Mouse (Mus musculus): ENCODE data around the gene Sytl1. TPM values are rescaled to one million over a fixed set of nuclear protein-coding genes. Genes with fewer than 3 reads are reported as not detected.

The Sytl1 gene
- total RNA-seq, 1 experiment = 2.0 TPM

DNA sequence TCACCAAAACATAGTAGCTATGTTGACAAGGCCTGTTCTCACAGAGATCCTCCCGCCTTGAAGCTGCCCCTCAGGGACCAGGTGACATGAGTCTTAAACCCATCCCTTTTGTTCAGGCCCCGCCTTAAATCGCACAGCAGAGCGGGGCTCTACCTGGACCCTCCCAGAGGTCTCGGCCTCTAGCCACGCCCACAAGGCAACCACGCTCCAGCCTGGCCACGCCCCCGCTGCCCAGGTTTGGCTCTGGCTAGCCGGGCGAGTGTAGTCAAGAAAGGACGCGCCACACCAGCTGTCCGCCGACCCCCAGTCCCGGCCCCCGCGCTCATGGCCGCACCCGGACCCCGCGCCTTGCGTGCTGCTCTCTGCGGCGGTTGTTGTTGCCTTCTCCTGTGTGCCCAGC lies 42.3 kb downstream of the Sytl1 start:
- Histone ChIP-seq H3K9ac (ENCODE audit: insufficient read depth, low read depth, low read length, poor library complexity, severe bottlenecking) (peak overlapping the region; percentile 50), H3K27ac (ENCODE audit: insufficient read depth, low read depth, low read length, poor library complexity, severe bottlenecking) (no peak overlapping the region), H3K4me3 (ENCODE audit: insufficient read depth in 1 of 2, low read depth in 1 of 2, low read length in 2 of 2, poor library complexity in 1 of 2, severe bottlenecking in 1 of 2) (peak overlapping the region; percentile 64 to 70), H3K9me3 (ENCODE audit: control insufficient read depth, insufficient read depth, low read depth, low read length) (no peaks in the 10 kb centered on the region), H3K36me3 (ENCODE audit: control insufficient read depth, insufficient read depth, low read length, poor library complexity, severe bottlenecking) (no peaks in the 10 kb centered on the region), H3K4me1 (ENCODE audit: control insufficient read depth in 2 of 2, insufficient read depth in 2 of 2, low read length in 2 of 2, poor library complexity in 1 of 2) (peaks cover 3 to 21% of the 10 kb centered on the region in 2 experiments; a peak in 3 of 4 replicates)
- TF ChIP-seq CHD2 (IDR thresholded peaks at IDR 0.05; ENCODE audit: low read depth, low read length) = no peak
- no peak for TF ChIP-seq HCFC1 (IDR thresholded peaks at IDR 0.05; ENCODE audit: borderline replicate concordance, insufficient read depth, low read length)
- TF ChIP-seq ZC3H11A (IDR thresholded peaks at IDR 0.05; ENCODE audit: borderline replicate concordance, low read depth, low read length) = no peak
- no peak for TF ChIP-seq ZNF384 (IDR thresholded peaks at IDR 0.05; ENCODE audit: low read depth, low read length)
- TF ChIP-seq MAFK (IDR thresholded peaks at IDR 0.05; ENCODE audit: insufficient read depth, low read depth, low read length) = no peak
- in situ Hi-C loops (cut with MboI; ENCODE audit: low sequenced_read_pairs in 2 of 2, unreplicated experiment in 2 of 2) = no loop called here
- DNase-seq (ENCODE audit: low read depth, low spot score) = peak; percentile 79

DNA sequence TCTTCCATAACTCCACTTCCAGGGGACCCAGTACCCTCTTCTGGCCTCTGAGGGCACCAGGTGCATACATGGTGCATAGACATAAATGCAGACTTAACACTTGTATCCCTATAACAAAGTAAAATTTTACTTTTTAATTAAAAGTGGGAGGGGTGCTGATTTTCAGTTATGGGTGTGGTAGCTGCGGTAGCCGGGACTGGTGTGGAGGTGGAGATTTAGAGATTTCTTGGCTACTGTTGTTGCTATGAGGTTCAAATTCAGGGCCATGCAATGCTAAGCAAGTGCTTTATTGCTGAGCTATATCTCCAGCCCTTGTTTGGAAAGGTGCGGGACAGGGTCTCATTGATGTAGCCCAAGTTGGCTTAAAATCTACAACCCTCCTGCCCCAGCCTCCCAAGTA lies 44.2 kb downstream of the Sytl1 start:
- Histone ChIP-seq H3K4me1 (ENCODE audit: control insufficient read depth in 2 of 2, insufficient read depth in 2 of 2, low read length in 2 of 2, poor library complexity in 1 of 2) (peaks cover 0 to 16% of the 10 kb centered on the region in 2 experiments; a peak in 1 of 4 replicates), H3K4me3 (ENCODE audit: insufficient read depth in 1 of 2, low read depth in 1 of 2, low read length in 2 of 2, poor library complexity in 1 of 2, severe bottlenecking in 1 of 2) (no peak overlapping the region), H3K9me3 (ENCODE audit: control insufficient read depth, insufficient read depth, low read depth, low read length) (no peaks in the 10 kb centered on the region), H3K36me3 (ENCODE audit: control insufficient read depth, insufficient read depth, low read length, poor library complexity, severe bottlenecking) (no peaks in the 10 kb centered on the region), H3K9ac (ENCODE audit: insufficient read depth, low read depth, low read length, poor library complexity, severe bottlenecking) (no peak overlapping the region), H3K27ac (ENCODE audit: insufficient read depth, low read depth, low read length, poor library complexity, severe bottlenecking) (no peak overlapping the region)
- in situ Hi-C loops (cut with MboI; ENCODE audit: low sequenced_read_pairs in 2 of 2, unreplicated experiment in 2 of 2) = loop anchor here in 1 of 2 experiments (5.0 kb wide), 1 partner anchor 84 kb away; no protein-coding TSS in a partner anchor
- DNase-seq (ENCODE audit: low read depth, low spot score) = no peak
- no peak for TF ChIP-seq ZC3H11A (IDR thresholded peaks at IDR 0.05; ENCODE audit: borderline replicate concordance, low read depth, low read length)
- no peak for TF ChIP-seq CHD2 (IDR thresholded peaks at IDR 0.05; ENCODE audit: low read depth, low read length)
- TF ChIP-seq MAFK (IDR thresholded peaks at IDR 0.05; ENCODE audit: insufficient read depth, low read depth, low read length) = no peak
- no peak for TF ChIP-seq HCFC1 (IDR thresholded peaks at IDR 0.05; ENCODE audit: borderline replicate concordance, insufficient read depth, low read length)
- TF ChIP-seq ZNF384 (IDR thresholded peaks at IDR 0.05; ENCODE audit: low read depth, low read length) = no peak

DNA sequence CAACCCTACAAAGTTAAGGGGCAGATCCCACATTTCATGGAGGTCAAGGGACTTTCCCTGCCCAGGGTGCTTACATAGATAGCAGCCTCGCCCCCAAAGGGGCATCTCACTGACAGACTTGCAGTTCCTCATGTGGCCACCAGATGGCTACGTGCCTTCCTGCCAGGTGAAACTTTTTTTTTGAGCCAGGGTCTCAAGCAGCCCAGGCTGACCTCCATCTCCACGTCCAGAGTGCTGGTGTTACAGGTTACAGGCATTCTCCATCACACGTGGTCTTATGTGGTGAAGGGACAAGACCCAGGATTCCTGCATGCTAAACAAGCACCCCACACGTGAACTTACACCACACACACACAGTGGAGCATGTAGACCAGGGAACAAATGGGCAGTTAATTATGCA lies 45.3 kb downstream of the Sytl1 start:
- Histone ChIP-seq H3K9ac (ENCODE audit: insufficient read depth, low read depth, low read length, poor library complexity, severe bottlenecking) (no peak overlapping the region), H3K4me1 (ENCODE audit: control insufficient read depth in 2 of 2, insufficient read depth in 2 of 2, low read length in 2 of 2, poor library complexity in 1 of 2) (peaks cover 0 to 15% of the 10 kb centered on the region in 2 experiments; a peak in 1 of 4 replicates), H3K4me3 (ENCODE audit: insufficient read depth in 1 of 2, low read depth in 1 of 2, low read length in 2 of 2, poor library complexity in 1 of 2, severe bottlenecking in 1 of 2) (no peak overlapping the region), H3K9me3 (ENCODE audit: control insufficient read depth, insufficient read depth, low read depth, low read length) (no peaks in the 10 kb centered on the region), H3K27ac (ENCODE audit: insufficient read depth, low read depth, low read length, poor library complexity, severe bottlenecking) (no peak overlapping the region), H3K36me3 (ENCODE audit: control insufficient read depth, insufficient read depth, low read length, poor library complexity, severe bottlenecking) (no peaks in the 10 kb centered on the region)
- in situ Hi-C loops (cut with MboI; ENCODE audit: low sequenced_read_pairs in 2 of 2, unreplicated experiment in 2 of 2) = loop anchor here in 1 of 2 experiments (5.0 kb wide), 1 partner anchor 85 kb away; no protein-coding TSS in a partner anchor
- TF ChIP-seq HCFC1 (IDR thresholded peaks at IDR 0.05; ENCODE audit: borderline replicate concordance, insufficient read depth, low read length) (no peak), ZNF384 (IDR thresholded peaks at IDR 0.05; ENCODE audit: low read depth, low read length) (peak; percentile 91)
- peak; percentile 65 for DNase-seq (ENCODE audit: low read depth, low spot score)

DNA sequence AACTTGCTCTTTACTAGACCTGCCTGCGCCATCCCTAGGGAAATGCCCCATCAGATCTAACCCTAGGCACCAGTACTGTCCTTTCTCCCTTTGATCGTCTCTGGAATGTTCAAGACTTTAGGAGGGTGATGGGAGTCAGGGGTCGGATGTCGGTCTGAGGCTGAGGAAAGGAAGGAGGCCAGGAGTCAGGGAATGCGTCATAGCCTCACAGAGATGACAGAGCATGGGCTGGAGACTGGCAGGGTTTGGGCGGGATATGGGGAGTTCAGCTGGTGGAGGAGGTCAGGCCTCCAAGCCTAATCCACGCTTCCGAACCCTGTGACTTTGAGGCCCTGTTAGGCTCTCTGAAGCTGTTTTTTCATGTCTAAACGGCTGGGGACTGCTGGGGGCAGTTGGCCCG lies 49.3 kb downstream of the Sytl1 start:
- in situ Hi-C loops (cut with MboI; ENCODE audit: low sequenced_read_pairs in 2 of 2, unreplicated experiment in 2 of 2) = no loop called here

DNA sequence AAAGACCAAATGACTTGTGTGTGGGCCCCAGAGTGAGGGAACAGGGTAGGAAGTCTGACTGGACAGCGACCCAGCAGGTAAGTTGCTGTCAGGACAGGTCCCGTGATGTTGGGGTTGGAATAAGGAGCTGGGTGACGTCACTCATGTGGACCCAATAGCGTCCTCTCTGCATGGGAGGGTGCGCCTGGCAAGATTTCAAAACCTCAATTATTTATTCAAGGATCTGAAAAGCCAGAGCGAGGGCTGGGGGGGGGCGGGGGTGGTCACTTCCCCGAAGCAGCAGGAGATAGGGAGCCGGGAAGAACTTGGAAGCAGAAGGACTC lies 49.7 kb downstream of the Sytl1 start:
- no peak overlapping the region for H3K27ac ChIP-seq (ENCODE audit: insufficient read depth, low read depth, low read length, poor library complexity, severe bottlenecking)
- no peaks in the 10 kb centered on the region for H3K9me3 ChIP-seq (ENCODE audit: control insufficient read depth, insufficient read depth, low read depth, low read length)
- TF ChIP-seq ZNF384 (IDR thresholded peaks at IDR 0.05; ENCODE audit: low read depth, low read length) (no peak), ZC3H11A (IDR thresholded peaks at IDR 0.05; ENCODE audit: borderline replicate concordance, low read depth, low read length) (no peak), CHD2 (IDR thresholded peaks at IDR 0.05; ENCODE audit: low read depth, low read length) (no peak), HCFC1 (IDR thresholded peaks at IDR 0.05; ENCODE audit: borderline replicate concordance, insufficient read depth, low read length) (no peak), MAFK (IDR thresholded peaks at IDR 0.05; ENCODE audit: insufficient read depth, low read depth, low read length) (no peak)
- no peak for DNase-seq (ENCODE audit: low read depth, low spot score)
- peaks cover 0 to 17% of the 10 kb centered on the region in 2 experiments; a peak in 1 of 4 replicates for H3K4me1 ChIP-seq (ENCODE audit: control insufficient read depth in 2 of 2, insufficient read depth in 2 of 2, low read length in 2 of 2, poor library complexity in 1 of 2)
- H3K9ac ChIP-seq (ENCODE audit: insufficient read depth, low read depth, low read length, poor library complexity, severe bottlenecking) = no peak overlapping the region
- in situ Hi-C loops (cut with MboI; ENCODE audit: low sequenced_read_pairs in 2 of 2, unreplicated experiment in 2 of 2) = no loop called here
- peak overlapping the region in 1 of 2 experiments; percentile 3; a peak in 1 of 4 replicates for H3K4me3 ChIP-seq (ENCODE audit: insufficient read depth in 1 of 2, low read depth in 1 of 2, low read length in 2 of 2, poor library complexity in 1 of 2, severe bottlenecking in 1 of 2)
- H3K36me3 ChIP-seq (ENCODE audit: control insufficient read depth, insufficient read depth, low read length, poor library complexity, severe bottlenecking) = no peaks in the 10 kb centered on the region

More for the DNA sequence above, 49.3 kb downstream of the Sytl1 start:
- Histone ChIP-seq H3K9me3 (ENCODE audit: control insufficient read depth, insufficient read depth, low read depth, low read length) (no peaks in the 10 kb centered on the region), H3K4me1 (ENCODE audit: control insufficient read depth in 2 of 2, insufficient read depth in 2 of 2, low read length in 2 of 2, poor library complexity in 1 of 2) (peaks cover 0 to 17% of the 10 kb centered on the region in 2 experiments; a peak in 1 of 4 replicates), H3K36me3 (ENCODE audit: control insufficient read depth, insufficient read depth, low read length, poor library complexity, severe bottlenecking) (no peaks in the 10 kb centered on the region), H3K4me3 (ENCODE audit: insufficient read depth in 1 of 2, low read depth in 1 of 2, low read length in 2 of 2, poor library complexity in 1 of 2, severe bottlenecking in 1 of 2) (no peak overlapping the region), H3K9ac (ENCODE audit: insufficient read depth, low read depth, low read length, poor library complexity, severe bottlenecking) (no peak overlapping the region), H3K27ac (ENCODE audit: insufficient read depth, low read depth, low read length, poor library complexity, severe bottlenecking) (no peak overlapping the region)
- TF ChIP-seq ZNF384 (IDR thresholded peaks at IDR 0.05; ENCODE audit: low read depth, low read length) (no peak), CHD2 (IDR thresholded peaks at IDR 0.05; ENCODE audit: low read depth, low read length) (no peak), MAFK (IDR thresholded peaks at IDR 0.05; ENCODE audit: insufficient read depth, low read depth, low read length) (no peak), ZC3H11A (IDR thresholded peaks at IDR 0.05; ENCODE audit: borderline replicate concordance, low read depth, low read length) (no peak), HCFC1 (IDR thresholded peaks at IDR 0.05; ENCODE audit: borderline replicate concordance, insufficient read depth, low read length) (no peak)
- DNase-seq (ENCODE audit: low read depth, low spot score) = no peak
